Mouse (Mus musculus): ENCODE measurements around the gene Med15.

Gene Med15

GRCm38 (mm10) chr16:17647566-17648340 lies 84.9 kb downstream of the Med15 start:
- DNase-seq (ENCODE audit: extremely low spot score): no peak

- no peak for DNase-seq (ENCODE audit: extremely low spot score)
Observed at GRCm38 (mm10) chr16:17647156-17647555, 85.5 kb downstream of the Med15 start.

GRCm38 (mm10) chr16:17646310-17647114 lies 86.2 kb downstream of the Med15 start, which contains the start of gene Ccdc74a:
Gene Ccdc74a, plus strand, starts transcription at chr16:17646470.
- DNase-seq (ENCODE audit: extremely low spot score): peak; percentile 86

- no peak for DNase-seq (ENCODE audit: extremely low spot score)
Observed at GRCm38 (mm10) chr16:17643437-17643990, 89.2 kb downstream of the Med15 start.

GRCm38 (mm10) chr16:17642311-17642710 lies 90.4 kb downstream of the Med15 start:
- DNase-seq (ENCODE audit: extremely low spot score): no peak

GRCm38 (mm10) chr16:17641301-17641700 lies 91.4 kb downstream of the Med15 start:
- no peak for DNase-seq (ENCODE audit: extremely low spot score)

- DNase-seq (ENCODE audit: extremely low spot score): no peak
Observed at GRCm38 (mm10) chr16:17640706-17641105, 92.0 kb downstream of the Med15 start.

GRCm38 (mm10) chr16:17639951-17640350 lies 92.7 kb downstream of the Med15 start:
- DNase-seq (ENCODE audit: extremely low spot score): no peak

- no peak for DNase-seq (ENCODE audit: extremely low spot score)
Observed at GRCm38 (mm10) chr16:17639081-17639480, 93.6 kb downstream of the Med15 start.

GRCm38 (mm10) chr16:17638036-17638628 lies 94.6 kb downstream of the Med15 start:
- DNase-seq (ENCODE audit: extremely low spot score): no peak

GRCm38 (mm10) chr16:17637610-17638009 lies 95.1 kb downstream of the Med15 start:
- DNase-seq (ENCODE audit: extremely low spot score): no peak

- no peak for DNase-seq (ENCODE audit: extremely low spot score)
Observed at GRCm38 (mm10) chr16:17636904-17637303, 95.8 kb downstream of the Med15 start.

- no peak for DNase-seq (ENCODE audit: extremely low spot score)
Observed at GRCm38 (mm10) chr16:17633481-17634181, 99.1 kb downstream of the Med15 start.

- no peak for DNase-seq (ENCODE audit: extremely low spot score)
Observed at GRCm38 (mm10) chr16:17632580-17632979, 100.1 kb downstream of the Med15 start.

- DNase-seq (ENCODE audit: extremely low spot score): no peak
Observed at GRCm38 (mm10) chr16:17626269-17626555, 106.5 kb downstream of the Med15 start.

- no peak for DNase-seq (ENCODE audit: extremely low spot score)
Observed at GRCm38 (mm10) chr16:17625488-17626268, 107.0 kb downstream of the Med15 start.

- DNase-seq (ENCODE audit: extremely low spot score): no peak
Observed at GRCm38 (mm10) chr16:17621936-17622335, 110.8 kb downstream of the Med15 start.

- DNase-seq (ENCODE audit: extremely low spot score): peak; percentile 97
Observed at GRCm38 (mm10) chr16:17619198-17620105, 113.2 kb downstream of the Med15 start, which contains the start of gene Smpd4. Gene Smpd4, plus strand, starts transcription at chr16:17619354.

GRCm38 (mm10) chr16:17617922-17618565 lies 114.6 kb downstream of the Med15 start:
- peak; percentile 76 for DNase-seq (ENCODE audit: extremely low spot score)

Data from embryo, embryonic 9.5 days (tissue).